Mouse (Mus musculus): ENCODE results near the gene Krt78. TPM values are rescaled to one million over a fixed set of nuclear protein-coding genes. Genes with fewer than 3 reads are reported as not detected.

Krt78 gene
- polyA plus RNA-seq, 1 experiment from 2014 or later = 0.07 TPM

DNA sequence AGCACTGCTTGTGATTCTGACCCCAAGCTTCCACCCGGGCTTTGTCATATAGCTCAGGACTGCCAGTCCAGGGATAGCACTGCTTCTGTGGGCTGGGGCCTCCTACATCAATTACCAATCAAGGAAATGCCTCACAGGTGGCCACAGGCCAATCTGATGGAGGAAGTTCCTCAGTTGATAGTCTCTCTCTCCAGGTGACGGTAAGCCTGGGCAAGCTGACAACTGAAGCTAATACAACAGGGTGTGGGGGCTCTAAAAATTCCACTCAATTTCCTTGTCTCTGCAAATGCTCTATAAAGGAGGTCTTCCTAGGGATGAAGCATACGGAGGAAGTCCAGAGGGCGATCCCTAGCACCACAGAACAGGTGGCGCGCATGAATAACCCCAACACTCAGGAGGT lies 36.9 kb upstream of the Krt78 start:
- no peak overlapping the region for H3K27ac ChIP-seq
- H3K9ac ChIP-seq = no peak overlapping the region
- 0 out of 2 replicates have a peak, but pooled peaks cover 4% of the 10 kb centered on the region for H3K27me3 ChIP-seq (ENCODE audit: control insufficient read depth, insufficient read depth, low read length)
- H3K4me2 ChIP-seq (replicated peaks) = no peak overlapping the region
- H3K4me3 ChIP-seq (replicated peaks; ENCODE audit: low read length) = no peak overlapping the region
- H3K9me3 ChIP-seq (ENCODE audit: control insufficient read depth, low read length) = peaks cover 5% of the 10 kb centered on the region; the same call in 1 of the 2 replicates
- WGBS = 93% methylated on average over 6 of the region's 6 CpGs
- ATAC-seq (ENCODE audit: low FRiP score) = no peak
- H3K36me3 ChIP-seq (replicated peaks; ENCODE audit: control insufficient read depth, insufficient read depth) = no peaks in the 10 kb centered on the region
- no peak for DNase-seq (ENCODE audit: low spot score)
- H3K4me1 ChIP-seq (replicated peaks; ENCODE audit: control insufficient read depth, insufficient read depth, low read length) = no peaks in the 10 kb centered on the region

DNA sequence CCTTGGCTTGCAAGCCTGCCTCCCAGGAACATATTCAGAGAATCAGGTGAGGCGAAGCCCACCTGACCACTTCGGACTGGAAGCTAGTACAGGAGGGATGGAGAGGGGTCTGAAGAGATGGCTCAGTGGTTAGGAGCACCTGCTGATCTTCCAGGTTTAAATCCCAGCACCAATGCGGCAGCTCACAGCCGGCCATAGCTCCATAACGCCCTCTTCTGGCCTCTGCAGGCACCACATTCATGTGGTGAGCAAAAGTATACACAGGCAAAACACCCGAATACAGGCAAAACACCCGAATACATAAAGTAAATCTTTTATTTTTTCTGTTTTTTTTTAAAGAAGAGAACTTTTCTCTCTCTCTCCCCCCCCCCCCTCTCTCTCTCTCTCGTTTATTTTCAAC lies 34.6 kb upstream of the Krt78 start:
- ATAC-seq (ENCODE audit: low FRiP score) (no peak), DNase-seq (ENCODE audit: low spot score) (no peak)
- no peaks in the 10 kb centered on the region for H3K9me3 ChIP-seq (ENCODE audit: control insufficient read depth, low read length)
- 0 out of 2 replicates have a peak, but pooled peaks cover 4% of the 10 kb centered on the region for H3K27me3 ChIP-seq (ENCODE audit: control insufficient read depth, insufficient read depth, low read length)
- H3K9ac ChIP-seq = no peak overlapping the region
- H3K4me3 ChIP-seq (replicated peaks; ENCODE audit: low read length) = no peak overlapping the region
- 63% methylated on average over 8 of the region's 8 CpGs for WGBS
- H3K27ac ChIP-seq = no peak overlapping the region
- no peak overlapping the region for H3K4me2 ChIP-seq (replicated peaks)
- no peaks in the 10 kb centered on the region for H3K36me3 ChIP-seq (replicated peaks; ENCODE audit: control insufficient read depth, insufficient read depth)
- H3K4me1 ChIP-seq (replicated peaks; ENCODE audit: control insufficient read depth, insufficient read depth, low read length) = no peaks in the 10 kb centered on the region

DNA sequence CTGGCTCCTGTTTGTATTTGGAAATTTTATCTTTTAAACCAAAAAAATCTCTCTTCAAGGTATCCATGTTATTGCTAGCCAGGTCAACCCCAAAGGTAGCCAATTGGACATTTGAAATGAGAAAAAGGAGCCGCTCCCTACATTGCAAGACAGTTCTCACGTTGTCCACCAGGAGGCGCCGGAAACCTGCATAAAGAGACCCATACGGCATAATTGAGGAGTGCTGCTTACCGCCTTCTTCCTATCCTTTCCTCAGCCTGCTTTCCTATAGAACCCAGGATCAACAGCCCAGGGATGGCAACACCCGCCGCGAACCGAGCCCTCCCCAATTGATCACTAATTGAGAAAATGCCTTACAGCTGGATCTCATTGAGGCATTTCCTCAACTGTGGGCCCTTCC lies 34.0 kb upstream of the Krt78 start:
- Histone ChIP-seq H3K27me3 (ENCODE audit: control insufficient read depth, insufficient read depth, low read length) (0 out of 2 replicates have a peak, but pooled peaks cover 4% of the 10 kb centered on the region), H3K9ac (no peak overlapping the region), H3K27ac (no peak overlapping the region), H3K4me2 (replicated peaks) (no peak overlapping the region), H3K4me3 (replicated peaks; ENCODE audit: low read length) (no peak overlapping the region), H3K9me3 (ENCODE audit: control insufficient read depth, low read length) (no peaks in the 10 kb centered on the region), H3K36me3 (replicated peaks; ENCODE audit: control insufficient read depth, insufficient read depth) (no peaks in the 10 kb centered on the region), H3K4me1 (replicated peaks; ENCODE audit: control insufficient read depth, insufficient read depth, low read length) (no peaks in the 10 kb centered on the region)
- ATAC-seq (ENCODE audit: low FRiP score) = peak; percentile 55; the same call in 1 of the 2 replicates
- WGBS = under 1% methylated on average over 10 of the region's 10 CpGs
- peak; percentile 93 for DNase-seq (ENCODE audit: low spot score)

DNA sequence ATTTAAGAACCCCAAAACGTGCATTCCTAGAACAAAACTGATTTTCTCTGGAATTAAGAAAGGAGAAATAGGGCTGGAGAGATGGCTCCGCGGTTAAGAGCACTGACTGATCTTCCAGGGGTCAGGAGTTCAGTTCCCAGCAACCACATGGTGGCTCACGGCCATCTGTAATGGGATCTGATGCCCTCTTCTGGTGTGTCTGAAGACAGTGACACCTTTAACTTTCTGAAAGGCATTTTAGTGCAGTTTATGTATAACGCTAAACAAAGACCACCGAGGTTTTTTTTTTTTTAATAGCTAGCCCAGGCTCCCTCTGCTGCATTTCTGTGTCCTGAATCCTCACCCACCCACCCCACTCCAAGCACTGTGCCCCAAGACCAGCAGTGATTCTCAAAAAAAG lies 30.7 kb upstream of the Krt78 start:
- Histone ChIP-seq H3K9me3 (ENCODE audit: control insufficient read depth, low read length) (no peaks in the 10 kb centered on the region), H3K4me3 (replicated peaks; ENCODE audit: low read length) (no peak overlapping the region), H3K36me3 (replicated peaks; ENCODE audit: control insufficient read depth, insufficient read depth) (no peaks in the 10 kb centered on the region), H3K27ac (0 out of 2 replicates have a peak overlapping the region, but pooled peaks have one; percentile 38), H3K9ac (peak overlapping the region; percentile 24; the same call in 1 of the 2 replicates), H3K4me2 (replicated peaks) (peak overlapping the region; percentile 9; the same call in 1 of the 2 replicates), H3K4me1 (replicated peaks; ENCODE audit: control insufficient read depth, insufficient read depth, low read length) (no peaks in the 10 kb centered on the region), H3K27me3 (ENCODE audit: control insufficient read depth, insufficient read depth, low read length) (no peaks in the 10 kb centered on the region)
- WGBS = 19% methylated on average over 6 of the region's 6 CpGs
- ATAC-seq (ENCODE audit: low FRiP score) (no peak), DNase-seq (ENCODE audit: low spot score) (no peak)

DNA sequence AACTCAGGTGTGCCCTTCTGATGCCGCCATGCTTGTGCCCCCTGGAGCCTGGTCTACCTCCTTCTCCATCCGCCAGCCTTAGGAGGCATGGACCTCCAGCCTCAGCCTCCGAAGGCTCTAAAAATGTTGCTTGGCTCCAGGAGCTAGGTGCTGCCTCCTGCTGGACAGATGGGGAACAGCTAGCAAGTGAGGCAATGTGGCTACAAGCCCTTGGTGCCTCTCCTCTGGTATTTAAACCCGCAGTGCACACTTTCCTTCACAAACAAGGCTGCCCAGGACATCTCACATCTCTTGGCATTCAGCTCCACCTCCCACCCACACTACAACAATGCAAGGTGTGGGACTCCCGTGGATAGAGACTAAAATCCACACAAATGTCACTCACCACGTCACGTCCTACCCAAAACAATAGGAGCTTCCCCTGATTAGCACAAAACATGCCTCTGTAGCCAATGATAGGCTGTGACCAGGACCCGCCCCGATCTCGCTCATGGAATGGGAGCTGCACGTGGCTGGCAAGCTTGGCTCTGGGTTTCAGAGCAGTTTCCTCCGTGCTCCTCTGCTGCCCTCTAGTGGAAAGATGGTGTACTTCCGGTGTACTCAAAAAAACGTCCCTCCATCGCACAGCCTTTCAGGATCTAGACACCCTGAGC lies 30.0 kb upstream of the Krt78 start:
- Histone ChIP-seq H3K27me3 (ENCODE audit: control insufficient read depth, insufficient read depth, low read length) (no peaks in the 10 kb centered on the region), H3K4me3 (replicated peaks; ENCODE audit: low read length) (peak overlapping the region; percentile 16), H3K27ac (peak overlapping the region; percentile 81), H3K9me3 (ENCODE audit: control insufficient read depth, low read length) (no peaks in the 10 kb centered on the region), H3K4me1 (replicated peaks; ENCODE audit: control insufficient read depth, insufficient read depth, low read length) (no peaks in the 10 kb centered on the region), H3K36me3 (replicated peaks; ENCODE audit: control insufficient read depth, insufficient read depth) (no peaks in the 10 kb centered on the region), H3K9ac (peak overlapping the region; percentile 39), H3K4me2 (replicated peaks) (peak overlapping the region; percentile 46)
- 3% methylated on average over 15 of the region's 15 CpGs for WGBS
- DNase-seq (ENCODE audit: low spot score) (peak; percentile 100), ATAC-seq (ENCODE audit: low FRiP score) (peak; percentile 97)

DNA sequence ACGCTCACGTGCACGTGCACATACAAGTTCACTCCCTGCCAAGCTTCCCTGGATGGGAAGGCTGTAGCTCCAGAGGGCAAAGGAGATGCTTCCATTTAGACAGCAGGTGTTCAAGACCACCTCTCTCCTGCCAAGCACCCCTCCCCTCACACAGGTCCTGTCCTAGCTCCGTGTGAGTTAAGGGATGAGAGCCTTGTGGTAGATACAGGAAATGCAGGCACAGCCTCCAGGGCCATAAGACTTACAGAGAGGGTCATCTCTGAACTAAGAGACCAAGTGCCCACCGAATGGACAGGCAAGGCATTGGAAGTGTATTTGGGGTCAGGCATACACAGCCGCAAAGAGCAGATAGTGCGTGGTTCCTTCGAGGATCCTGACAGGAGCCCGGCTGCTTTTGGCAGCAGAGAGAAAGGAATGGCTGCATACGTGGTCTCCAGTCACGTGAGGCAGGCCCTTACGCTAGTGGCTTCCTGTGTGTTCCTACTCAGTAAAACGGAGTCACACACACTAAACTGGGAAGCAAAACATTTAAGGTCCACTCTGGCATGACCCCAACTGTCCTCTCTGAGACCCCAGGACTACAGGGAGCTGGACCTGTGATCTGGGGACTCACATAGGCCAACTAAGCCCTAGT lies 29.3 kb upstream of the Krt78 start:
- Histone ChIP-seq H3K4me3 (replicated peaks; ENCODE audit: low read length) (peak overlapping the region; percentile 16; the same call in 1 of the 2 replicates), H3K9me3 (ENCODE audit: control insufficient read depth, low read length) (no peaks in the 10 kb centered on the region), H3K9ac (peak overlapping the region; percentile 39; the same call in 1 of the 2 replicates), H3K4me1 (replicated peaks; ENCODE audit: control insufficient read depth, insufficient read depth, low read length) (no peaks in the 10 kb centered on the region), H3K36me3 (replicated peaks; ENCODE audit: control insufficient read depth, insufficient read depth) (no peaks in the 10 kb centered on the region), H3K27me3 (ENCODE audit: control insufficient read depth, insufficient read depth, low read length) (no peaks in the 10 kb centered on the region), H3K4me2 (replicated peaks) (peak overlapping the region; percentile 46), H3K27ac (peak overlapping the region; percentile 81)
- ATAC-seq (ENCODE audit: low FRiP score) = no peak
- 82% methylated on average over 13 of the region's 13 CpGs for WGBS
- DNase-seq (ENCODE audit: low spot score) = no peak

DNA sequence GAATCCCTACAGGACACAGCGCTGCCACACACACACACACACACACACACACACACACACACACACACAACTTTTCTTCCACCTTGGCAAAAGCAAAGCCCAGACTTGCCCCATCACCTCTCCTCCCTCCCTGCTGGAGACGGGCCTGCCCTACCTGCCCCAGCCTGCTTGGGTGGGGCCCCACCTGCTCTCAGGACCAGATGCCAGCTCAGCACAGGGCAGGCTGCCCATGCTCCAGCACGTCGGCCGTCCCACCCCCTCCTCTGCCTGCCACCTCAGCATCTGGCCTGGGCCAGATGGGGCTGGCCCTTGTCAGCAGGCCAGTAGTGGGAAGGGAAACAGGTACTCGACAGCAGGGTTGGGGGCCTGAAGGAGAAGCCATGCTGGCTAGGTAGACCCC lies 26.8 kb upstream of the Krt78 start:
- Histone ChIP-seq H3K27me3 (ENCODE audit: control insufficient read depth, insufficient read depth, low read length) (no peaks in the 10 kb centered on the region), H3K27ac (no peak overlapping the region), H3K36me3 (replicated peaks; ENCODE audit: control insufficient read depth, insufficient read depth) (no peaks in the 10 kb centered on the region), H3K4me3 (replicated peaks; ENCODE audit: low read length) (no peak overlapping the region), H3K9ac (no peak overlapping the region), H3K4me1 (replicated peaks; ENCODE audit: control insufficient read depth, insufficient read depth, low read length) (peaks cover 11% of the 10 kb centered on the region), H3K4me2 (replicated peaks) (no peak overlapping the region), H3K9me3 (ENCODE audit: control insufficient read depth, low read length) (no peaks in the 10 kb centered on the region)
- DNase-seq (ENCODE audit: low spot score) = no peak
- no peak for ATAC-seq (ENCODE audit: low FRiP score)
- WGBS = 67% methylated on average over 5 of the region's 6 CpGs

DNA sequence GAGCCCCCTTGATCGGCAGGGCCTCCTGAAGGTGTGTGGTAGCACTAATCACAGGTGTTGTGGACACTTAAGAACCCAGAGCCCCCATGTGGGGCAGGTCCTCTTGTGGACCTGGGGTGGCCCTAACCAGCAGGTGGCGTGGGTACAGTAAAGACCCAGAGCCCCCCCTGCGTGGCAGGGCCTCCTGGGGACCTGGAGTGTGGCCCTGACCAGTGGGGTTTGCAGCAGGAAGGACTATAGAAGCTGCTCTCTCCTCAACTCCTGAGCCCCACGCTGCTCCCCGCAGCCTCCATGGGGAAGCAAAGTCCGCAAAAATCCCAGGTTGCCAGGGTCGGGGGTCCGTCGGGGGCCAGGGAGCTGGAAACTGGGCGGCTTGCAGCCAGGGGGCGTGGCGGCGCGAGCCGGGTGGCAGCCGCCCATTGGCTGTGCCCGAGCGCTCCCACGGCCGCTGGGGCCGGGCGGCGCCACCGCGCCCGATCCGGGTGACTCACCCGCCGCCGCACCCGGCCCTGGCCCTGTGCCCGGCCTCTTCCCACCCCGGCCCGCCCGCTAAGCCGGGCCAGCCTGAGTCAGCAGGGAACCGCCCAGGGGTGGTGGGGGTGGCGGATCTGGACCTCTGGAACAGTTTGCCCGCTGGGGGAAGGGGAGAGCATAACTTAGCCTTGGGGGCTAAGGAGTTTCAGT lies 23.1 kb upstream of the Krt78 start:
- Histone ChIP-seq H3K27ac (no peak overlapping the region; the same call in 1 of the 2 replicates), H3K27me3 (ENCODE audit: control insufficient read depth, insufficient read depth, low read length) (no peaks in the 10 kb centered on the region), H3K36me3 (replicated peaks; ENCODE audit: control insufficient read depth, insufficient read depth) (no peaks in the 10 kb centered on the region), H3K4me1 (replicated peaks; ENCODE audit: control insufficient read depth, insufficient read depth, low read length) (peaks cover 11% of the 10 kb centered on the region), H3K9ac (peak overlapping the region; percentile 55), H3K9me3 (ENCODE audit: control insufficient read depth, low read length) (no peaks in the 10 kb centered on the region), H3K4me3 (replicated peaks; ENCODE audit: low read length) (peak overlapping the region; percentile 34), H3K4me2 (replicated peaks) (peak overlapping the region; percentile 81)
- peak; percentile 76 for ATAC-seq (ENCODE audit: low FRiP score)
- peak; percentile 69 for DNase-seq (ENCODE audit: low spot score)
- WGBS = 6% methylated on average over 20 of the region's 39 CpGs

DNA sequence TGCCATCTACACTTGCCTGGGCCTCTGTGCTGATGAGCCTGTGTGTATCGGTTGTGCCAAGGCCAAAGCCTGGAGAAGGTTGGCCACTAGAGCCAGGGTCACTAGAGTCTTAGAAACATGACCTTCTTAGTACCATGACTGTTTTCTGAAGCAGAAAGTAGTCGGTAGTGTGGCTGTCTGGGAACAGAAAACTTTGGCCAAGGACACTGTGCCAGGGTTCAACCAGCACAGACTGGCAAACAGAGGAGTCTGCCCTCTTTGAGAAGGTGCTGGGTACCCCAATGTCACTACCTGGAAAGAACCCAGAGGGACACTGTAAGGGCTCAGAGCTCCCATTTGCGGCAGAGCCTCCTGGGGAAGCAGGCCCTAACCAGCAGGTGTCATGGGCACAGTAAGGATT lies 22.6 kb upstream of the Krt78 start:
- H3K4me2 ChIP-seq (replicated peaks) = peak overlapping the region; percentile 81
- H3K9me3 ChIP-seq (ENCODE audit: control insufficient read depth, low read length) = no peaks in the 10 kb centered on the region
- H3K4me3 ChIP-seq (replicated peaks; ENCODE audit: low read length) = no peak overlapping the region
- peaks cover 11% of the 10 kb centered on the region for H3K4me1 ChIP-seq (replicated peaks; ENCODE audit: control insufficient read depth, insufficient read depth, low read length)
- no peak overlapping the region; the same call in 1 of the 2 replicates for H3K27ac ChIP-seq
- 58% methylated on average over 3 of the region's 3 CpGs for WGBS
- no peaks in the 10 kb centered on the region for H3K36me3 ChIP-seq (replicated peaks; ENCODE audit: control insufficient read depth, insufficient read depth)
- DNase-seq (ENCODE audit: low spot score) = no peak
- no peak for ATAC-seq (ENCODE audit: low FRiP score)
- H3K9ac ChIP-seq = peak overlapping the region; percentile 55
- no peaks in the 10 kb centered on the region for H3K27me3 ChIP-seq (ENCODE audit: control insufficient read depth, insufficient read depth, low read length)
